Mouse (Mus musculus) heart, embryonic 14.5 days (tissue): ENCODE data around the gene Rpp25l. TPM values are rescaled to one million over a fixed set of nuclear protein-coding genes. Genes with fewer than 3 reads are reported as not detected.
A peak's percentile ranks its signal among the peaks of the same experiment; 100 is the strongest.

Experiments
- ATAC-seq: fragments of 200-750 bp; cut with Nextera tagmentation; 2 replicates; pipeline ENCODE4 v1.8.0; 2017; ENCODE audit warnings: low read depth, moderate TSS enrichment; ENCODE audit not compliant: insufficient number of reproducible peaks, insufficient read depth, low FRiP score
- H3K27ac ChIP-seq, 2 experiments: fragments of 200-500 bp in 1 of 2; fragments of 300-500 bp in 1 of 2; sonication (generic) in 1 of 2; replicated peaks in 1 of 2; 2 replicates each; pipeline ENCODE4 v1.5.1; 2012 to 2014; ENCODE audit warnings: low read depth in 2 of 2, low read length in 2 of 2, control low read depth in 1 of 2, mild to moderate bottlenecking in 1 of 2, mixed read lengths in 1 of 2; ENCODE audit not compliant: control insufficient read depth in 1 of 2, insufficient read depth in 1 of 2
- H3K27me3 ChIP-seq: fragments of 300-500 bp; sonication (generic); 2 replicates; pipeline ENCODE4 v1.6.1; 2014; ENCODE audit warnings: mild to moderate bottlenecking, low read length, control low read depth; ENCODE audit not compliant: control insufficient read depth, insufficient read depth
- H3K36me3 ChIP-seq: fragments of 300-500 bp; sonication (generic); 2 replicates; pipeline ENCODE4 v1.6.1; 2014; ENCODE audit warnings: mild to moderate bottlenecking, control low read depth, low read length, mixed read lengths; ENCODE audit not compliant: control insufficient read depth, insufficient read depth
- H3K4me1 ChIP-seq, 2 experiments: fragments of 200-500 bp in 1 of 2; fragments of 300-500 bp in 1 of 2; sonication (generic) in 1 of 2; 2 replicates each; pipeline ENCODE4 v1.6.1; 2012 to 2014; ENCODE audit warnings: low read length in 2 of 2, control low read depth in 1 of 2, mixed read lengths in 1 of 2; ENCODE audit not compliant: control insufficient read depth in 2 of 2, insufficient read depth in 2 of 2
- H3K4me2 ChIP-seq: fragments of 300-500 bp; sonication (generic); 2 replicates; pipeline ENCODE4 v1.6.1; 2014; ENCODE audit warnings: mild to moderate bottlenecking, low read length
- H3K4me3 ChIP-seq, 2 experiments: fragments of 200-500 bp in 1 of 2; fragments of 300-500 bp in 1 of 2; sonication (generic) in 1 of 2; 2 replicates each; pipeline ENCODE4 v1.5.1; 2012 to 2014; ENCODE audit warnings: low read length in 2 of 2, mild to moderate bottlenecking in 2 of 2, control low read depth in 1 of 2, low read depth in 1 of 2, moderate library complexity in 1 of 2; ENCODE audit not compliant: control insufficient read depth in 1 of 2, insufficient read depth in 1 of 2
- H3K9ac ChIP-seq: fragments of 300-500 bp; sonication (generic); 2 replicates; pipeline ENCODE4 v1.6.1; 2014; ENCODE audit warnings: mild to moderate bottlenecking, low read length
- H3K9me3 ChIP-seq: fragments of 300-500 bp; sonication (generic); 2 replicates; pipeline ENCODE4 v1.6.1; 2016; ENCODE audit warnings: low read length, control low read depth; ENCODE audit not compliant: control insufficient read depth
- WGBS: fragments of 180-500 bp; shearing (Covaris S2); extraction: QIAGEN DNeasy Blood & Tissue Kit; methylation state at CpG from one replicate; pipeline ENCODE4 v1.1.7; 2014; 5-methylcytosine and 5-hydroxymethylcytosine counted together
- polyA plus RNA-seq: library from polyadenylated mRNA; unstranded; fragments of >200 nt; fragmentation: Nextera tagmentation; extraction: Ambion mirVana; gene quantifications from 2 replicates; pipeline ENCODE4 v1.2.1, GENCODE M21; 2014

Rpp25l gene
- polyA plus RNA-seq, 1 experiment from 2014 or later: 48.6 TPM

GRCm38 (mm10) chr4:41682789-41683188 is 30.5 kb downstream of the Rpp25l start:
- Histone ChIP-seq H3K4me1 (peaks cover 15 to 33% of the 10 kb centered on the region in 2 experiments), H3K36me3 (no peaks in the 10 kb centered on the region), H3K4me2 (no peak overlapping the region; the same call in 1 of the 2 replicates), H3K9ac (no peak overlapping the region), H3K4me3 (no peak overlapping the region), H3K9me3 (no peaks in the 10 kb centered on the region), H3K27ac (peak overlapping the region in 1 of 2 experiments; percentile 57; a peak in 1 of 4 replicates), H3K27me3 (peaks cover 8% of the 10 kb centered on the region)
- WGBS: 30% methylated on average over 6 of the region's 6 CpGs
- ATAC-seq: no peak

GRCm38 (mm10) chr4:41681947-41682346 is 31.4 kb downstream of the Rpp25l start:
- Histone ChIP-seq H3K4me2 (no peak overlapping the region), H3K9me3 (no peaks in the 10 kb centered on the region), H3K4me1 (peaks cover 24 to 42% of the 10 kb centered on the region in 2 experiments), H3K9ac (no peak overlapping the region), H3K36me3 (no peaks in the 10 kb centered on the region), H3K27ac (no peak overlapping the region), H3K4me3 (no peak overlapping the region), H3K27me3 (peaks cover 8% of the 10 kb centered on the region)
- no peak for ATAC-seq
- 61% methylated on average over 10 of the region's 10 CpGs for WGBS

GRCm38 (mm10) chr4:41681176-41681575 is 32.2 kb downstream of the Rpp25l start:
- Histone ChIP-seq H3K27ac (no peak overlapping the region), H3K27me3 (peaks cover 8% of the 10 kb centered on the region), H3K36me3 (no peaks in the 10 kb centered on the region), H3K9ac (no peak overlapping the region), H3K4me3 (no peak overlapping the region), H3K9me3 (no peaks in the 10 kb centered on the region), H3K4me2 (no peak overlapping the region), H3K4me1 (peaks cover 31 to 49% of the 10 kb centered on the region in 2 experiments)
- ATAC-seq: no peak
- WGBS: 71% methylated on average over 4 of the region's 4 CpGs

- H3K4me2 ChIP-seq: no peak overlapping the region
- H3K27me3 ChIP-seq: peaks cover 8% of the 10 kb centered on the region
- H3K4me3 ChIP-seq: no peak overlapping the region
- H3K4me1 ChIP-seq: peaks cover 33 to 55% of the 10 kb centered on the region in 2 experiments
- H3K9me3 ChIP-seq: no peaks in the 10 kb centered on the region
- peak; percentile 36; the same call in 1 of the 2 replicates for ATAC-seq
- H3K9ac ChIP-seq: peak overlapping the region; percentile 25; the same call in 1 of the 2 replicates
- H3K36me3 ChIP-seq: no peaks in the 10 kb centered on the region
- H3K27ac ChIP-seq: no peak overlapping the region
- 67% methylated on average over 1 of the region's 2 CpGs for WGBS
Observed at GRCm38 (mm10) chr4:41679291-41679690, 34.0 kb downstream of the Rpp25l start.

GRCm38 (mm10) chr4:41678863-41679262 is 34.5 kb downstream of the Rpp25l start:
- Histone ChIP-seq H3K4me3 (no peak overlapping the region), H3K27ac (no peak overlapping the region; a peak in 1 of 4 replicates), H3K27me3 (peaks cover 9% of the 10 kb centered on the region), H3K4me1 (peaks cover 33 to 55% of the 10 kb centered on the region in 2 experiments), H3K36me3 (no peaks in the 10 kb centered on the region), H3K9me3 (no peaks in the 10 kb centered on the region), H3K9ac (0 out of 2 replicates have a peak overlapping the region, but pooled peaks have one; percentile 25), H3K4me2 (no peak overlapping the region)
- no peak for ATAC-seq
- WGBS: 42% methylated on average over 6 of the region's 6 CpGs

GRCm38 (mm10) chr4:41677006-41677629 is 36.2 kb downstream of the Rpp25l start:
- peaks cover 43 to 55% of the 10 kb centered on the region in 2 experiments for H3K4me1 ChIP-seq
- H3K9ac ChIP-seq: 0 out of 2 replicates have a peak overlapping the region, but pooled peaks have one; percentile 8

GRCm38 (mm10) chr4:41676248-41677005 is 36.9 kb downstream of the Rpp25l start:
- H3K9me3 ChIP-seq: no peaks in the 10 kb centered on the region
- peak overlapping the region; percentile 47 for H3K9ac ChIP-seq
- H3K4me1 ChIP-seq: peaks cover 43 to 61% of the 10 kb centered on the region in 2 experiments
- H3K4me2 ChIP-seq: peak overlapping the region; percentile 7; the same call in 1 of the 2 replicates
- peak overlapping the region in 1 of 2 experiments; percentile 34; a peak in 3 of 4 replicates for H3K27ac ChIP-seq
- H3K36me3 ChIP-seq: no peaks in the 10 kb centered on the region
- 37% methylated on average over 17 of the region's 17 CpGs for WGBS
- H3K4me3 ChIP-seq: no peak overlapping the region
- H3K27me3 ChIP-seq: peaks cover 13% of the 10 kb centered on the region
- no peak for ATAC-seq

More at GRCm38 (mm10) chr4:41677006-41677629, 36.2 kb downstream of the Rpp25l start:
- Histone ChIP-seq H3K4me3 (no peak overlapping the region), H3K9me3 (no peaks in the 10 kb centered on the region), H3K36me3 (no peaks in the 10 kb centered on the region), H3K4me2 (no peak overlapping the region), H3K27me3 (peaks cover 11% of the 10 kb centered on the region), H3K27ac (peak overlapping the region; percentile 2 to 50; a peak in 3 of 4 replicates)
- peak; percentile 67 for ATAC-seq
- 42% methylated on average over 13 of the region's 13 CpGs for WGBS
